Mouse (Mus musculus): ENCODE measurements at regions not wholly inside any gene's neighbourhood (a gene's known extent, or its start where the extent isn't known, plus 50 kb on each side); places are given as distances from the start of the nearest gene placed in this dataset.
A peak's percentile ranks its signal among the peaks of the same experiment; 100 is the strongest.

DNA sequence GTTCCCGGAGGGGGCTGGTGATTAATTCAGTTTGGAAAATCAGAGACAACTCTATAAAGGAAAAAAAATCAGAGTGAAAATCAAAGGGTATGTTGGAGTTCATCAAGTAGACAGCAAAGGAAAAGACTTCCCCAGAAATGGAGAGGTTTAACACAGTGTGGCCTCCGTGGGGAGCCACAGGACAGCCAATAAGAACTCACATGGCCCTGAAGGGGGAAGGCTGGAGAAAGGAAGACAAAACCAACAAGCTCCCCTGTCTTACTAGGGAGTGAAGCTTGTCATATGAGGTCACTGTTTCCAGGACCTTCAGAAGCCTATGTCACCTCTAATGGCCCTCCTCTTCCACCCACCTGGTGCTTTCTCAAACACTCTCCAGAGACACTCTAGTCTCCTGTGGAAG, 187.1 kb upstream of the Nckap5 start:
- Histone ChIP-seq H3K27ac (ENCODE audit: low read length) (no peak overlapping the region), H3K9me3 (ENCODE audit: control insufficient read depth, low read length) (no peaks in the 10 kb centered on the region), H3K4me3 (replicated peaks; ENCODE audit: low read length) (no peak overlapping the region), H3K4me2 (ENCODE audit: low read length) (no peak overlapping the region), H3K27me3 (replicated peaks; ENCODE audit: control insufficient read depth, insufficient read depth, low read length) (no peaks in the 10 kb centered on the region), H3K36me3 (ENCODE audit: control insufficient read depth, insufficient read depth) (no peaks in the 10 kb centered on the region), H3K4me1 (replicated peaks; ENCODE audit: control insufficient read depth, insufficient read depth, low read length) (peaks cover 7% of the 10 kb centered on the region), H3K9ac (replicated peaks; ENCODE audit: low read depth, low read length) (no peak overlapping the region)
- 70% methylated on average over 2 of the region's 2 CpGs for WGBS
- ATAC-seq = peak; percentile 41; the same call in 1 of the 2 replicates

- Histone ChIP-seq H3K4me3 (replicated peaks; ENCODE audit: low read length) (no peak overlapping the region), H3K27ac (ENCODE audit: low read length) (peak overlapping the region; percentile 45), H3K9me3 (ENCODE audit: control insufficient read depth, low read length) (no peaks in the 10 kb centered on the region), H3K36me3 (ENCODE audit: control insufficient read depth, insufficient read depth) (no peaks in the 10 kb centered on the region), H3K4me2 (ENCODE audit: low read length) (no peak overlapping the region), H3K4me1 (replicated peaks; ENCODE audit: control insufficient read depth, insufficient read depth, low read length) (peaks cover 7% of the 10 kb centered on the region), H3K27me3 (replicated peaks; ENCODE audit: control insufficient read depth, insufficient read depth, low read length) (no peaks in the 10 kb centered on the region), H3K9ac (replicated peaks; ENCODE audit: low read depth, low read length) (no peak overlapping the region)
- no peak for ATAC-seq
- 39% methylated on average over 4 of the region's 4 CpGs for WGBS
These were observed 185.3 kb upstream of the Nckap5 start for GRCm38 (mm10) chr1:127015894-127016245.

DNA sequence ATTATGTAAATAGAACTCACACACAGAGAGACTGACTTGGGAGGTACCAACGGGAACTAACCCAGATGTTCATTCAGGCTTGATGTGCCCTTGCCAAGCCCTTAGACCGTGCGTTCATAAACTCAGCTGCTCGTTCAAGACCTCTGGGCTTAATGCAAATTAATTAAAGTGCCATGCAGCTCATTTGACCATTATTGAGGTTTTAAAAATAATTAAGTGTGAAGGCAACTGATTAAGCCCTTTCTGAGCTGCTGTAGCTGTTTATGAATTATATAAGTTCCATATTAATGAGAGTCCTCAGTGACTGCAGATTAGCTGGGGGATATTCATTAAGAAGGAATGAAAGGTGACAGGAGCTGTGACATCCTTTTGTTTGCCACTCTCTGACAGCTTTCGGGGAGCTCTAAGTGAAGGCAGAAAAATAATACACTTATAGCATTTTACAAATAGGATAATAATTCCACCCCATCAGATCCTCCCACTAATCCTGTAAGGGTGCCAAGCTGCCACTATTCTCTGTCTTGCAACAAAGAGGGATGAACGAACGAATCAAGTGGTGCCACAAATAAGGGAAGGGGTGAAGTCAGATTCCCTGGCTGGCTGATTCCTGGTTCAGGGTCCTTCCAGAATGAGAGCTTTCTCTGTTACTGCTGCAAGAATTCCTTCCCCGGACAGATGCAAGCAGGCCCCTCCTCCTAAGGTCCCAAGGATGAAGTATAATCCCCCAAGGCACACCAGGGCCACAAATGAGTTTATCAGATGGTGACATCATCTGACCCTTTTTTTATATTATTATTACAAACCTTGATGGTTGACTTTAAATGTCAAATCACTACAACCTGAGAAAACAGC, 184.7 kb upstream of the Nckap5 start:
- H3K36me3 ChIP-seq (ENCODE audit: control insufficient read depth, insufficient read depth) = no peaks in the 10 kb centered on the region
- H3K4me2 ChIP-seq (ENCODE audit: low read length) = no peak overlapping the region
- WGBS = 3% methylated on average over 8 of the region's 8 CpGs
- no peaks in the 10 kb centered on the region for H3K9me3 ChIP-seq (ENCODE audit: control insufficient read depth, low read length)
- no peak overlapping the region for H3K4me3 ChIP-seq (replicated peaks; ENCODE audit: low read length)
- peaks cover 7% of the 10 kb centered on the region for H3K4me1 ChIP-seq (replicated peaks; ENCODE audit: control insufficient read depth, insufficient read depth, low read length)
- peak; percentile 83 for ATAC-seq
- peak overlapping the region; percentile 45 for H3K27ac ChIP-seq (ENCODE audit: low read length)
- no peak overlapping the region for H3K9ac ChIP-seq (replicated peaks; ENCODE audit: low read depth, low read length)
- no peaks in the 10 kb centered on the region for H3K27me3 ChIP-seq (replicated peaks; ENCODE audit: control insufficient read depth, insufficient read depth, low read length)

- no peak overlapping the region for H3K27ac ChIP-seq (ENCODE audit: low read length)
- no peaks in the 10 kb centered on the region for H3K9me3 ChIP-seq (ENCODE audit: control insufficient read depth, low read length)
- H3K4me2 ChIP-seq (ENCODE audit: low read length) = no peak overlapping the region
- H3K27me3 ChIP-seq (replicated peaks; ENCODE audit: control insufficient read depth, insufficient read depth, low read length) = no peaks in the 10 kb centered on the region
- peaks cover 7% of the 10 kb centered on the region for H3K4me1 ChIP-seq (replicated peaks; ENCODE audit: control insufficient read depth, insufficient read depth, low read length)
- no peak overlapping the region for H3K9ac ChIP-seq (replicated peaks; ENCODE audit: low read depth, low read length)
- no peak for ATAC-seq
- no peak overlapping the region for H3K4me3 ChIP-seq (replicated peaks; ENCODE audit: low read length)
- H3K36me3 ChIP-seq (ENCODE audit: control insufficient read depth, insufficient read depth) = no peaks in the 10 kb centered on the region
- WGBS = 71% methylated on average over 6 of the region's 6 CpGs
These were observed 181.3 kb upstream of the Nckap5 start for GRCm38 (mm10) chr1:127011901-127012300.

DNA sequence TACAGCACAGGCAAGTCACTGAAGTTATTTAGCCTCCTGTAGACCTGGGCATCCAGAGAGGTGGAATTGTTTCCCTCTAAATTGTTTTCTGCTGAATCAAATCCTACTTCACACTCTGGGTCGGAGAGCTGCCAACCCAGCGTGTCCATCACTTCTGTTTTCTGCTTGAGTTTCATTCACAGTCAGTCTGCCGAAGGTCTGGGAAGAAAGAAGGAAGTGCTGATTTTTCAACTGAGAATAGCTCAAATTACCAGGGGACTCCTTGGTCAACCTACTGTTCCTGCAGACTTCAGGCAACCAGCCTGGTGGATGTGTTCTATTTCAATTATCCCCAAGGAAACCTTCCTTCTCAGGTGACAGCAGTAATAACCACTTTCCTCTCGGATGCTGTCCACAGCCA, 179.1 kb upstream of the Nckap5 start:
- Histone ChIP-seq H3K4me2 (ENCODE audit: low read length) (no peak overlapping the region), H3K27me3 (replicated peaks; ENCODE audit: control insufficient read depth, insufficient read depth, low read length) (no peaks in the 10 kb centered on the region), H3K27ac (ENCODE audit: low read length) (no peak overlapping the region), H3K4me1 (replicated peaks; ENCODE audit: control insufficient read depth, insufficient read depth, low read length) (no peaks in the 10 kb centered on the region), H3K4me3 (replicated peaks; ENCODE audit: low read length) (no peak overlapping the region), H3K36me3 (ENCODE audit: control insufficient read depth, insufficient read depth) (no peaks in the 10 kb centered on the region), H3K9me3 (ENCODE audit: control insufficient read depth, low read length) (no peaks in the 10 kb centered on the region), H3K9ac (replicated peaks; ENCODE audit: low read depth, low read length) (no peak overlapping the region)
- WGBS = 80% methylated on average over 4 of the region's 4 CpGs
- no peak for ATAC-seq

DNA sequence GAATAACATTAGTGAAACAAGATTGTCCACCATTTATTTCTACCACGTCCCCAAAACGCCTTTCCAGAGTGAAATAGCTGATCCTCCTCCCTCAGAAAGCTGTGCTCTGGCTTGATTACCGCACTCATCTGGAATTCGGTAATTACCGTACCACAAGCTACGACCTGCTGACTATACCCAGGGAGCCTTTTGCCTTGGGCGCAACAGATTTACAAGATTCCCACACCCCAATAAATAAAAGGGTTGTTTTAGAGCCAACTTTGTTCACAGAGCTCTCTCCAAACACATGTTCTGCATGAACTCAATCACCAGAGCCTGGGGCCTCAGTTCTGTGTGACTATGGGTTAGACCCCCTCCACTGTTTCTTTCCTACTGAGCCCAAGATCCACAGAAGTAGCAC, 171.1 kb upstream of the Nckap5 start:
- no peak overlapping the region for H3K27ac ChIP-seq (ENCODE audit: low read length)
- ATAC-seq = peak; percentile 83

GRCm38 (mm10) chr1:126993061-126993640, 162.6 kb upstream of the Nckap5 start:
- Histone ChIP-seq H3K27me3 (replicated peaks; ENCODE audit: control insufficient read depth, insufficient read depth, low read length) (no peaks in the 10 kb centered on the region), H3K4me2 (ENCODE audit: low read length) (no peak overlapping the region), H3K27ac (ENCODE audit: low read length) (no peak overlapping the region), H3K4me3 (replicated peaks; ENCODE audit: low read length) (no peak overlapping the region), H3K36me3 (ENCODE audit: control insufficient read depth, insufficient read depth) (no peaks in the 10 kb centered on the region), H3K4me1 (replicated peaks; ENCODE audit: control insufficient read depth, insufficient read depth, low read length) (peaks cover 12% of the 10 kb centered on the region), H3K9ac (replicated peaks; ENCODE audit: low read depth, low read length) (no peak overlapping the region), H3K9me3 (ENCODE audit: control insufficient read depth, low read length) (no peaks in the 10 kb centered on the region)
- 61% methylated on average over 1 of the region's 1 CpGs for WGBS
- peak; percentile 41 for ATAC-seq

More for the DNA sequence above, 171.1 kb upstream of the Nckap5 start:
- Histone ChIP-seq H3K4me1 (replicated peaks; ENCODE audit: control insufficient read depth, insufficient read depth, low read length) (peaks cover 6% of the 10 kb centered on the region), H3K4me2 (ENCODE audit: low read length) (no peak overlapping the region), H3K9ac (replicated peaks; ENCODE audit: low read depth, low read length) (no peak overlapping the region), H3K27me3 (replicated peaks; ENCODE audit: control insufficient read depth, insufficient read depth, low read length) (no peaks in the 10 kb centered on the region), H3K4me3 (replicated peaks; ENCODE audit: low read length) (no peak overlapping the region), H3K9me3 (ENCODE audit: control insufficient read depth, low read length) (no peaks in the 10 kb centered on the region), H3K36me3 (ENCODE audit: control insufficient read depth, insufficient read depth) (no peaks in the 10 kb centered on the region)
- WGBS = 39% methylated on average over 7 of the region's 7 CpGs

DNA sequence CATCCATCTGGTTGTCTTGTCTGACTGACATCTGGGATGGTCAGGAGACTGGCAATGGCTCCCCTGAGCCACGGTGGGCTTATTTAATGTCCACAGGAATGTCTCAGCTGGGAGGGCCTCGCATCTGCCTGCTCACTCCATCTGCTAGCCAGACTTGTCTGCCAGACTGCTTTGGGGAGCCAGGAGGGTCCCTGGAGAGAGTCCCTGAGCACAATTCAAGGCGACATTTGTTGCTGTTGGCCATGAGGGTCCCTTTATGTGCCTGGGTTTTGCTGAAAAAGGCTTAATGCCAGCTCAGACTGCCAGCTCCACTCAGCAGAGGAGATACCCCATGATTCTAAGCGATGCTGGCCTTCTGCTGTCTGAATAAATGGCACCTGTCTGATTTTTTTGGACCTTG, 161.8 kb upstream of the Nckap5 start:
- Histone ChIP-seq H3K36me3 (ENCODE audit: control insufficient read depth, insufficient read depth) (no peaks in the 10 kb centered on the region), H3K9me3 (ENCODE audit: control insufficient read depth, low read length) (no peaks in the 10 kb centered on the region), H3K4me1 (replicated peaks; ENCODE audit: control insufficient read depth, insufficient read depth, low read length) (peaks cover 12% of the 10 kb centered on the region), H3K9ac (replicated peaks; ENCODE audit: low read depth, low read length) (no peak overlapping the region), H3K4me3 (replicated peaks; ENCODE audit: low read length) (no peak overlapping the region), H3K27me3 (replicated peaks; ENCODE audit: control insufficient read depth, insufficient read depth, low read length) (no peaks in the 10 kb centered on the region), H3K4me2 (ENCODE audit: low read length) (no peak overlapping the region), H3K27ac (ENCODE audit: low read length) (no peak overlapping the region)
- 39% methylated on average over 4 of the region's 4 CpGs for WGBS
- peak; percentile 91 for ATAC-seq

DNA sequence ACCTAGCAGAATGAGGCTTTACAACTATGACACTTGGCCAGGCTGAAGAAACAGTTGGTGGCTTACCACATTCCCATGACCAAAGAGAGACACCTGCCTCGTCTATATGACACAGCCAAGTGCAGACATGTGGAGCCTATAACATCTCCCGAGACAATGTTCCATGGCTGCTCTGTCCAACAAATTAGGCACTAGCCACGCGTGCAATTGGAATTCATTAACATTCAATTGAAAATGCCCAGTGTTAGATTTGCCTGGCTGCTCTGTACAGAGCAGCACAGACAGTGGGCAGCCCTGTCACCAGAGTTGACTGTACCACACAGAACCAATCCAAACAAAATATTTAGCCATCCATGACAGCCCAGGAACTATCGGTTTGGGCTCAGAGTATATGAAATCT, 152.2 kb upstream of the Nckap5 start:
- no peak overlapping the region for H3K9ac ChIP-seq (replicated peaks; ENCODE audit: low read depth, low read length)
- no peaks in the 10 kb centered on the region for H3K27me3 ChIP-seq (replicated peaks; ENCODE audit: control insufficient read depth, insufficient read depth, low read length)
- H3K27ac ChIP-seq (ENCODE audit: low read length) = no peak overlapping the region
- H3K4me2 ChIP-seq (ENCODE audit: low read length) = no peak overlapping the region
- H3K36me3 ChIP-seq (ENCODE audit: control insufficient read depth, insufficient read depth) = no peaks in the 10 kb centered on the region
- no peak for ATAC-seq
- 53% methylated on average over 5 of the region's 5 CpGs for WGBS
- no peak overlapping the region for H3K4me3 ChIP-seq (replicated peaks; ENCODE audit: low read length)
- H3K9me3 ChIP-seq (ENCODE audit: control insufficient read depth, low read length) = no peaks in the 10 kb centered on the region
- no peaks in the 10 kb centered on the region for H3K4me1 ChIP-seq (replicated peaks; ENCODE audit: control insufficient read depth, insufficient read depth, low read length)

All from forebrain, embryonic 16.5 days (tissue).